ENCODE assay signal across 8 mouse cellular contexts in genomic region chr7:30231328-30231668, GRCm38 (mm10). TPM values are rescaled to one million over a fixed set of nuclear protein-coding genes. Genes with fewer than 3 reads are reported as not detected.
DNase-seq lines count a peak whose midpoint lies in the region; ATAC-seq and TF ChIP-seq lines count a peak whose summit lies in the region.

No protein-coding gene starts in this region.

- WGBS in kidney, embryonic 15.5 days, result under 1% methylated on average over 16 of the region's 16 CpGs
- under 1% methylated on average over 15 of the region's 16 CpGs for WGBS in hindbrain, embryonic 16.5 days
- under 1% methylated on average over 15 of the region's 16 CpGs for WGBS in midbrain, postnatal 0 days

- peaks cover 58% of the 10 kb centered on the region for H3K36me3 ChIP-seq in kidney, embryonic 15.5 days
- peaks cover 30% of the 10 kb centered on the region for H3K36me3 ChIP-seq in hindbrain, embryonic 16.5 days (ENCODE audit: control insufficient read depth, insufficient read depth, low read length)
- peaks cover 38% of the 10 kb centered on the region for H3K36me3 ChIP-seq in midbrain, postnatal 0 days (ENCODE audit: insufficient read depth, low read length)

- H3K4me3 ChIP-seq in kidney, embryonic 15.5 days (replicated peaks), result peak overlapping the region; percentile 83
- peak overlapping the region; percentile 74 for H3K4me3 ChIP-seq in hindbrain, embryonic 16.5 days (ENCODE audit: low read length)
- peak overlapping the region; percentile 62 for H3K4me3 ChIP-seq in midbrain, postnatal 0 days (ENCODE audit: low read depth, low read length)

- no peaks in the 10 kb centered on the region for H3K27me3 ChIP-seq in kidney, embryonic 15.5 days
- H3K27me3 ChIP-seq in hindbrain, embryonic 16.5 days (replicated peaks; ENCODE audit: control insufficient read depth, insufficient read depth, low read length), result no peaks in the 10 kb centered on the region
- H3K27me3 ChIP-seq in midbrain, postnatal 0 days (ENCODE audit: insufficient read depth, low read length), result no peaks in the 10 kb centered on the region

- peak overlapping the region; percentile 84 for H3K4me2 ChIP-seq in kidney, embryonic 15.5 days
- H3K4me2 ChIP-seq in hindbrain, embryonic 16.5 days (ENCODE audit: low read length), result peak overlapping the region; percentile 70
- peak overlapping the region; percentile 79 for H3K4me2 ChIP-seq in midbrain, postnatal 0 days (ENCODE audit: low read depth, low read length, poor library complexity, severe bottlenecking)

- DNase-seq in kidney, postnatal 14 days, result no peak
- DNase-seq in c-Kit-positive CD71-positive TER-119-positive erythroid progenitor cells, embryonic 14.5 days (ENCODE audit: low spot score), result peak; percentile 18
- peak; percentile 6 for DNase-seq in midbrain, postnatal 0 days (ENCODE audit: low spot score)
- DNase-seq in T-cell, adult 2 months (ENCODE audit: low spot score), result no peak
- no peak for DNase-seq in natural killer cell, adult 2 months (ENCODE audit: low spot score in 2 of 2)

- TF ChIP-seq CTCF in midbrain, postnatal 0 days (IDR thresholded peaks at IDR 0.05), result no peak

- H3K9me3 ChIP-seq in kidney, embryonic 15.5 days (replicated peaks), result no peaks in the 10 kb centered on the region
- H3K9me3 ChIP-seq in hindbrain, embryonic 16.5 days (ENCODE audit: control insufficient read depth, low read length), result no peaks in the 10 kb centered on the region
- H3K9me3 ChIP-seq in midbrain, postnatal 0 days (ENCODE audit: low read length), result no peaks in the 10 kb centered on the region

- H3K27ac ChIP-seq in kidney, embryonic 15.5 days, result peak overlapping the region; percentile 97
- peak overlapping the region; percentile 98 for H3K27ac ChIP-seq in hindbrain, embryonic 16.5 days (ENCODE audit: low read depth, low read length)
- H3K27ac ChIP-seq in midbrain, postnatal 0 days (ENCODE audit: low read depth, low read length), result peak overlapping the region; percentile 95

- ATAC-seq in kidney, embryonic 15.5 days (replicated peaks; ENCODE audit: low FRiP score), result no peak; the same call in 1 of the 2 replicates
- peak; percentile 50; the same call in 1 of the 2 replicates for ATAC-seq in hindbrain, embryonic 16.5 days
- ATAC-seq in midbrain, postnatal 0 days (ENCODE audit: low FRiP score), result peak; percentile 17; the same call in 1 of the 2 replicates
- no peak for ATAC-seq in cerebellum, adult (ENCODE audit: insufficient number of reproducible peaks, low FRiP score, low TSS enrichment)

- peak overlapping the region; percentile 53 for H3K9ac ChIP-seq in kidney, embryonic 15.5 days
- H3K9ac ChIP-seq in hindbrain, embryonic 16.5 days (ENCODE audit: low read depth, low read length), result peak overlapping the region; percentile 73
- H3K9ac ChIP-seq in midbrain, postnatal 0 days (replicated peaks; ENCODE audit: low read length, poor library complexity, severe bottlenecking), result peak overlapping the region; percentile 72

- peaks cover 22% of the 10 kb centered on the region for H3K4me1 ChIP-seq in kidney, embryonic 15.5 days
- H3K4me1 ChIP-seq in hindbrain, embryonic 16.5 days (ENCODE audit: control insufficient read depth, insufficient read depth, low read depth, low read length), result peaks cover 18% of the 10 kb centered on the region
- peaks cover 12% of the 10 kb centered on the region for H3K4me1 ChIP-seq in midbrain, postnatal 0 days (ENCODE audit: insufficient read depth, low read length)

RNA-seq across cellular contexts. Expression of gene Polr2i, which starts 0.5 kb away (rescaled TPM):
- 148 and 152 TPM in 2 replicates for polyA plus RNA-seq in kidney, embryonic 15.5 days (2015; fragmentation: Nextera tagmentation; extraction: Ambion mirVana)
- 168 and 175 TPM in 2 replicates for polyA plus RNA-seq in hindbrain, embryonic 16.5 days (2015; fragmentation: Nextera tagmentation; extraction: Ambion mirVana)
- 93.3 and 126 TPM in 2 replicates for total RNA-seq in midbrain, postnatal 0 days (2014; rRNA removed)
- 190 and 196 TPM in 2 replicates for polyA plus RNA-seq in midbrain, postnatal 0 days (2015; fragmentation: Nextera tagmentation; extraction: Ambion mirVana)

RNA-seq across cellular contexts. Expression of gene Tbcb, which starts 0.8 kb away (rescaled TPM):
- 174 and 190 TPM in 2 replicates for polyA plus RNA-seq in kidney, embryonic 15.5 days (2015; fragmentation: Nextera tagmentation; extraction: Ambion mirVana)
- 465 and 500 TPM in 2 replicates for polyA plus RNA-seq in hindbrain, embryonic 16.5 days (2015; fragmentation: Nextera tagmentation; extraction: Ambion mirVana)
- 127 and 149 TPM in 2 replicates for total RNA-seq in midbrain, postnatal 0 days (2014; rRNA removed)
- 483 and 527 TPM in 2 replicates for polyA plus RNA-seq in midbrain, postnatal 0 days (2015; fragmentation: Nextera tagmentation; extraction: Ambion mirVana)

RNA-seq across cellular contexts. Expression of gene Ovol3, which starts 4.2 kb away (rescaled TPM):
- polyA plus RNA-seq in kidney, embryonic 15.5 days (2015; fragmentation: Nextera tagmentation; extraction: Ambion mirVana), result not detected in 2 replicates
- not detected in 2 replicates for polyA plus RNA-seq in hindbrain, embryonic 16.5 days (2015; fragmentation: Nextera tagmentation; extraction: Ambion mirVana)
- not detected in 2 replicates for total RNA-seq in midbrain, postnatal 0 days (2014; rRNA removed)
- polyA plus RNA-seq in midbrain, postnatal 0 days (2015; fragmentation: Nextera tagmentation; extraction: Ambion mirVana), result not detected in 2 replicates

RNA-seq across cellular contexts. Expression of gene Capns1, which starts 32.7 kb away (rescaled TPM):
- 90.8 and 98.8 TPM in 2 replicates for polyA plus RNA-seq in kidney, embryonic 15.5 days (2015; fragmentation: Nextera tagmentation; extraction: Ambion mirVana)
- 86.0 and 94.7 TPM in 2 replicates for polyA plus RNA-seq in hindbrain, embryonic 16.5 days (2015; fragmentation: Nextera tagmentation; extraction: Ambion mirVana)
- total RNA-seq in midbrain, postnatal 0 days (2014; rRNA removed), result 201 and 272 TPM in 2 replicates
- 58.0 and 62.4 TPM in 2 replicates for polyA plus RNA-seq in midbrain, postnatal 0 days (2015; fragmentation: Nextera tagmentation; extraction: Ambion mirVana)

RNA-seq across cellular contexts. Expression of gene Cox7a1, which starts 47.4 kb away (rescaled TPM):
- polyA plus RNA-seq in kidney, embryonic 15.5 days (2015; fragmentation: Nextera tagmentation; extraction: Ambion mirVana), result 11.1 and 11.7 TPM in 2 replicates
- polyA plus RNA-seq in hindbrain, embryonic 16.5 days (2015; fragmentation: Nextera tagmentation; extraction: Ambion mirVana), result 5.6 and 6.8 TPM in 2 replicates
- total RNA-seq in midbrain, postnatal 0 days (2014; rRNA removed), result not detected in 2 replicates
- polyA plus RNA-seq in midbrain, postnatal 0 days (2015; fragmentation: Nextera tagmentation; extraction: Ambion mirVana), result 7.3 and 8.8 TPM in 2 replicates

Comparison
In these comparisons a context has a peak if more than half of its experiments do, and no peak if none do; other contexts are left out.
1. ATAC-seq: peak in hindbrain, embryonic 16.5 days (single experiment) and midbrain, postnatal 0 days (single experiment); none in kidney, embryonic 15.5 days (single experiment) and cerebellum, adult (single experiment).
2. DNase-seq: peak in c-Kit-positive CD71-positive TER-119-positive erythroid progenitor cells, embryonic 14.5 days (single experiment) and midbrain, postnatal 0 days (single experiment); none in kidney, postnatal 14 days (single experiment), T-cell, adult 2 months (single experiment) and natural killer cell, adult 2 months (0 of 2).
3. Peak in every context shown above with its lines, with median percentiles within 50 percentile points of each other: H3K27ac ChIP-seq, H3K4me2 ChIP-seq, H3K4me3 ChIP-seq and H3K9ac ChIP-seq.